Mouse (Mus musculus) cerebellum, postnatal 4 days (tissue): ENCODE measurements at regions not wholly inside any gene's neighbourhood (a gene's known extent, or its start where the extent isn't known, plus 50 kb on each side); places are given as distances from the start of the nearest gene placed in this dataset.

Experiments used
- DNase-seq, 2 experiments: peaks; one replicate each; pipeline ENCODE4 v3.0.0; 2022; ENCODE audit warnings: low spot score in 2 of 2, mixed read lengths in 1 of 2

DNA sequence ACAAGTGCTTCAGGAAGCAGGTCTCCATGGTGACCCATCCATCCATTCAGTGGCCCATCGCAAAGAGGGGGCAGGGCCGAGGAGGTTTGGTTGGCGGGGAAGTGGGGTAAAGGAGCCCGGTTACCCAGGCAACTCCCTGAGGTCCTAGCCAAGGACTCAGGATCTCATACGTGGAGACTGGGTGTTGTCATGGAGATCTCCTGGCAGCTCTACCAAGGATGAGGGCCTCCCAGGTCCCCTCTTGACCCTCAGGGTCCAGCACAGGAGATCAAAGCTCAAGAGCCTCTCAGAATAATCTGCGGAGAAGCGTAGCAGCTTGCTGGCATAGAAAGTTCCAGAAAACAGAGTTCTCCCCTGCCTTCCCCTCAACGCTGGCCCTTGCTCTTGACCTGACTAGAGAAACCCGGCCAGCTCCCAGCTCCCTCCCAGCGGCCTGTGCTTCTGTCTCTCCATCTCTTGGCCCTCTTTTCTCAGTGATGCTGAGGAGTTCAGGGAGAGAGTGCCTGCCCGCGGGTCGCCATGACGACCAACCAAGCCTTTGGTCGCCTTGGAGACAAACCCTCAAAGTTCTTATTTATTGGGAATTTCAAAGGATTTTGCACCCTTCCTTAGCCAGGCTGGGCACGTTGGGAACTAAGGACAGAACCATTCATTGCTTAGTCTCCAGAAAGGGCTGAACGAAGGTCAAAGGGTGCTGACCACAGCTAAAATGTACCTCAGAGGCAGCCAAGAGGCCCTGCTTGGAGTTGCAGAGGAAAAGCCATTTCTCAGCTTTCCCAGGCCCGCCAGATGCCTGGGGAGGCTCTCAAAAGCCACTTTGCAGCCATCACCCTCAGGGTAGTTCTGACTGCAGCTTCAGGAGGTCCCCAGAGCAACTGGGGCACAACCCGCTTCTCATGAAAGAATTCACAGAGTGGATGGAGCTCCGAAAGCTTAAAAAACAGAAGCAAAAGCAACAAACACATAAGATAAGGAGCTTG, 60.0 kb downstream of the Ubiad1 start:
- DNase-seq: peak in 1 of 2 experiments; percentile 64

DNA sequence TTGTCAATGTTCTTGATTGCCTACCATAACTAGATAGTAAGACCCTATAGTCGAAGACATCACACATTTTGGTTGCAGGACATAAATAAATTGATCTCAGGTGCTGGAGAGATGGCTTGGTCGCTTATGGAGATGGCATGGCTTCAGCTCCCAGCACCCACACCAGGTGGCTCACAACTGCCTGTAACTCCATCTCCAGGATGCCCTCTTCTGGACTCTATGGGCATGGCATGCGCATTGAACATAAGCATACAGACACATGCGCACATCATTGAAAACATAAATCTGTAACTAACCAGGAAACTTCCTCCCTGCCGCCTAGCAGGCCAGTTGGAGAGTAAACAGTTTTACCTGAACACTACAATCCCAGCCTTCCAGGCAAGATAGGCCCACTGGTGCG, 64.0 kb downstream of the Ubiad1 start:
- no peak for DNase-seq

DNA sequence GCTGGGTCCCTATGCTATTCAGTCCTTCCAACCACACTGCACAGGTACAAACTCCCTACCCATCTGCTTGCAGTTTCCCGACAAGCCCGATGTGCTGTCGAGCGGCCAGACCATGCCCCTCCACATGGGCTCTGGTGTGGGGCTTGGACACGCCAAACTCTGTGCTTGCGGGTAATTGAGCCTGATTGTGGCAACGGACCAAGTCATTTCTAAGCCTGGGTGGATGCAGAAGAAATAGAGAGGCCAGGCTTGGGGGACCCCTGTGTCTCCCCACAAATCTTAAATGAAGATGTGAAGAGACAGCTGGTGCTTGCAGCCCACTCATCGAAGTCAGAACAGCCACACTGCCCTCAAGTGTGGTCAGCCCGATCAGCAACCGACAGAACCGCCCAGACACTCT, 66.1 kb downstream of the Ubiad1 start:
- peak in 1 of 2 experiments; percentile 46 for DNase-seq

DNA sequence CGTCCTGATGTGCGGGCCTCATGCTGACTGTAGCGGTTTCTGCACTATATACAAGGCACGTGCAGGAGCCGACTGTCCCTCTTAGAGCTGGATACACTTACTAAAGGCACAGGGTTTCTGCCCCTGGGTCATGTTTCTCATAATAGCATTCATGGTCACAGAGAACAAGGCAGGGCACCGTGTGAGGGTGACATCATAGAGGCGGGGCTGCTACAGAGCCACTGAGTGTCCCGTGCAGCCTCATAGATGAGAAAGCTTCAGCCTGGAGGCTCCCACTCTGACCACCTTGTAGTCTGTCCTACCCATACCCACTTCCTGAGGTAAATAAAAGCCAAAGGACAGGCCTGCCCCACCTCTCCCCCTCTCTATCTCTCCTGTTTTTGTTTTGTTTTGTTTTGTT, 67.2 kb downstream of the Ubiad1 start:
- no peak for DNase-seq

DNA sequence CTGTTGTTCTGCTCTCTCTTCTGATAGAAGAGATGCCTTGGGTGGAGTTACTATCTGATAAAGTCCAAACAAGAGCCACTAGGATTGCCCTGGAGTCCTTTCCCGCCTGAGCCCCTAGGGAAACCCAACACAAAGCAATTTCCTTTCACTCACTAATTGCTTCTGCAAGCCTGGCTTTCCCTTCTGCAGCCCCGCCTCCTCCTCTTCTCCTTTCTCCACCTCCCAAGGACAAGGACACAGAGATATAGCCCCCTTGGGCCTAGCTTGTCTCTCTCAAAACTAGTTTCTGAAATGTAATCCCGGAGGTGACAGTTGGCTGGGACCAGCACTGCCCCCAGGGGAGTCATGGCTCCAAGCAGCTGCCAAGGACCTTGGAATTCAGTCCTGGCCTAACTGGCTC, 68.1 kb downstream of the Ubiad1 start:
- no peak for DNase-seq

DNA sequence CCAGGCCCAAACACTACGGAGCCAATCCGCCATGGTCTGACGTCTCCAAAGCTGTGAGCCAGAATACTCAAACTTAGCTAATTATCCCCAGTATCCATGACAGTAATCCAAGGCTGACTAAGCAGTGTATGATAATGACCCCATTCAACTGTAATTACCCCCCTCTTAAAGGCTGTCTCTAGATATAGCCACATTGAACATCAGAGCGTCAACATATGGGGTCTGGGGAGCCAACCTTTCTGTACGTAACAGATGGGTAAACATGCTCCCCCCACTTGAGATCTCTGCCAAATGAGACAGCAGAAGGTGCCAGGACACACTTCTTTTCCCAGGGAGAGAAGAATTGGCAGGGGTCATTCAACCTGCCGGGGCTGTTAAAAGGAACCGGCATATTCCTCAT, 73.1 kb downstream of the Ubiad1 start:
- no peak for DNase-seq

DNA sequence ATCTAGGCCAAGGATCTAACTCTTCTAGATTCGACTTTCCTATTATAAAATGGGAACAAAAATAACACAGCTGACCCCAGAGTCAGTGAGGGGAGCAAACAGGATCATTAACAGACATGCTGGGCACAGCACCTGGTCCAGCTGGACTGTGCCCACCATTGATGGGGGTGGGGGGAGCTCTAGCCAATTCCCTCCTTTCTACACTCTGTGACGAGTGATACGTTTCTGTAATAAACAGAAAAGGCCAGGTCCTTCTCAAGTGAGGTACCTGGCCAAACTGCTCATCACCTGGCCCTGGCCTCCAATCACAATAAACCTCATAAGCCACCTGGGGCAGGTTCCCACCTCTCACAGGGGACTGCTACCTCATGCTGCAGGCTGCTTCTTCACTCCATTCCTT, 76.9 kb downstream of the Ubiad1 start:
- no peak for DNase-seq

DNA sequence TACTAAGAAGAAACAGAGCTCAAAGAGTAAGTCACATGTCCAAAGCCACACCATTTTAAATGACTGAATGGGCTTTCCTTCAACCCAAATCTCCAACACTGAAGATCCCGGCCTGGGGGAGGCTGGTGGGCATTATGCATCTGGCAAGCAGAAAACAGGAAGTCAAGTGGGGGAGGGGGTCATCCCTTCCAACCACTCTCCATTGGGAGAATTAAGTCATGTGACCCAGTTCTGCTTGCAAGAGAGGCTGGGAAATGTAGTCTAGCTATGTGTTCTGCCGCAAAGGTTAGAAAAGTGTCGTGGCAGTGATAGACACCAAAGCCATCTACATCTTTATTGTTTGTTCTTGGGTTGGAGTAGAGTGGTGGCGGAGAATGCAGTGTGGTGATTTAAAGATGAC, 78.0 kb upstream of the Disp3 start:
- no peak for DNase-seq

DNA sequence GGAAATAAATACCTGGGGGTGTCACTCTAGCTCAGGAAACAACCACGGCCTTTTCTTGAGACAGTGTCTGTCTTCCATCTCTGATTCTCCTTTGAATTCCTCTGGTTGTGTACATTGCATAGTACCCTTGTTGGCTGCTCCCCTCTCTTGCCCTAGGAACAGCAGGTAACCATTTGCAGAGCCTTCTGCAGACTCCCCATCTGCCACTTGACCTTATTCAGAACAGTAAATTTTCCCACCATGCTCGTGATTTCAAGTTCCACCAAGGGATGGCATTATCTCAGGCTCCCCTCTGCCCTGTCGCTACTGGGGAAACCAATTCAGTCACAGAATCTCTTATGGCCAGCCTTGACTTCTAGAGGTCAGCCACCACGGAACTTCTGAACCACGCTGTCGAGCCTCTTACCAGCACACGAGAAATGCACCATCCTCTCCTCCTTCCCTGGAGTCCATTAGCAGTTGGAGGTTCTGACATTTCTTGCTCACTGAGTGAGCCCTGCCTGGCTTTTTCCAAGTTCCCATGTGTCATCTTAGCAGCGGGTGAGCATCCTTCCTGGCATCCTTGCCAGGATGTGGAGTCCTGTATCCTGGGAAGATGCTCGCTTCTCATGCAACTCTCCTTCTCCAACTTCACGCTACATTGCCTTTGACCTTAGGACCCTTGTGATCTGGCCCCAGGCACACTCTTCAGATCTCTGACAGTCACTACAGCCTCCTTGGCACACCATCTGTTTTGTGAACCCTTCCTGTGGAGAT, 75.8 kb upstream of the Disp3 start:
- no peak for DNase-seq

DNA sequence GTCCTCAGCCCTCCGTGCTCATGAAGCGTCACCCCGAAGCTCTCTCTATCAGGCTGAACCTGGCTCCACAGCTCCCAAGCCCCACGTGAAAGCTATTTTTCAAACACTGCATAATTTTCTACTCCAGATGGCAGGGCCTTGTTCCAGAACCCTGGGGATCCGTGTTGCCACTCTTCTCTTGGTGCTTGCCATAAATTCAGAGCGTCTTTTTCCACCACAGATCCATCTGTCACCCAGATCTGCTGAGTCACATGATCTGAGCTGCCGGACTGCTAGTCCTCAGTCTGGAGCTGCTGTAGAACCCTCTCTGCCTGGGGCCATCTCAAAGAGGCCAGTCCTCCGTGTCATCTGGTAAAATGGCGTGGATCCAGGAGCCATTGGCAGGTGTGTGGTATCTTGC, 73.2 kb upstream of the Disp3 start:
- peak; percentile 36 to 81 for DNase-seq

DNA sequence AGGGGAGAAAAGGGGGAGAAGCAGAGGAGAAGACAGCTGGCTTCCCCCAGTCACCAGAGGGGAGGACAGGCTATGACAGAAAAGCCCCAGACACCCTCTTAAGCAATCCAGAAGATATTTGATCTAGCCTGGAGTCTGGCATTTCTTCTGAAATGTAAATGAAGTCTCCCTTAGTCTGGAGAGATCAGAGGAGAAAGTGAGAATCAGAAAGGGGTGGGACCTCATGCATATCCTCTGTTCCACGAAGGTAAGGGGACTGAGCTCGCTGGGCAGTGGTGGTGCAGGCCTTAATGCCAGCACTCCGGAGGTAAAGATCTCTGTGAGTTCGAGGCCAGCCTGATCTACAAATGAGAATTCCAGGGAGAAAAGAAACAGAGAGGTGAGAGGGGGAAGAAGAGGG, 70.6 kb upstream of the Disp3 start:
- no peak for DNase-seq

DNA sequence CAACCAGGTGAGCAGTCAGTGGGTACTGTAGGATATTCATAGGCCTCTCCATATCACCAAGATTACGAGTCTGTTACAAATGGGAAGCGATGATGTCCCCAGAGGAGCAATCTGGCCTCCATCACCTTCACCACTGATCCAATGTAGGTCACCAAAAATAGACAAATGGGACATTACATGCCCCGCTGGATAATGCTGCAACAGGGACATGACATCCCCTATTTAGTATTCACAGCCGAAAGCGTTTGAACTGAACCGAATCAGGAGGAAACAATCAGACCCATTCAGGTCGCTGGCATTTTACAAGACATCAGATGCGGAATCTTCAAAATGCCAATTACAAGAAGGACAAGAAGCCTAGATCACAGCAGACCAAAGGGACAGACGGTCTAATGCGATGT, 69.5 kb upstream of the Disp3 start:
- no peak for DNase-seq

DNA sequence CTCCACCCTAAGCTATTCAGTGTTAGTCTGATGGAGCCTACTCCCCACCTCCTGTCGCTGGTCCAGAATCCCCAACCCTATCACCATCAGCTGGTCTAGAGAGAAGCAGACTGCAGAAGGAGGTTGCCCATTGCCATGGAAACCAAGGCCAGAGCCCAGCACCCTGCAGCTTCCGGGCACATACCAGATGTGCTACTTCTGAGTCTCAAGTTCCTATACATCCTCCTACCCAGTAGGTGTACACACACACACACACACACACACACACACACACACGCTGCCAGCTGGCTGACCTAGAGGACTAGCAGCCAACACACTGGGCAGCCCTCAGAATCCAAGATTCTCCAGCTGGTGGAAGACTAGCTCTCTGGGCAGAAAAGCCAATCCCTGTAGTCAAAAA, 68.9 kb upstream of the Disp3 start:
- peak in 1 of 2 experiments; percentile 72 for DNase-seq

DNA sequence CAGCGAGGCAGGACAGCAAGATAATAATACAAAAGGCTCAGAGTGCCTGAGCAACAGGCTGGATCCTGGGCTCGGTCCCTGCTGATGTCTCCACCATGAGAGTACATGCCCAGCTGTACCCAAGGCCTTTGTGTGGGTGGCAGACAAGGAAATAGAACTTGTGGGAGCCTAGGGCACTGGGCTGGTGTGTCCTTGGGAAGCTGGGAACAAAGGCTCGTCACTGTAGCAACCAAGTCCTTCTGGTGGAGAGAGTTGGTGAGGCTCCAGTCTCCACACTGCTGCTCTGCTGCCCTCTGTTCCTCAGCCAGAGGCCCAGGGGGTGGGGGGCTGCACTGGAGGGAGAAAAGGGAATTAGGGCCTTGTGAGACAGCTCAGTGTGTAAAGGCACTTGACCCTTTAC, 66.2 kb upstream of the Disp3 start:
- no peak for DNase-seq

DNA sequence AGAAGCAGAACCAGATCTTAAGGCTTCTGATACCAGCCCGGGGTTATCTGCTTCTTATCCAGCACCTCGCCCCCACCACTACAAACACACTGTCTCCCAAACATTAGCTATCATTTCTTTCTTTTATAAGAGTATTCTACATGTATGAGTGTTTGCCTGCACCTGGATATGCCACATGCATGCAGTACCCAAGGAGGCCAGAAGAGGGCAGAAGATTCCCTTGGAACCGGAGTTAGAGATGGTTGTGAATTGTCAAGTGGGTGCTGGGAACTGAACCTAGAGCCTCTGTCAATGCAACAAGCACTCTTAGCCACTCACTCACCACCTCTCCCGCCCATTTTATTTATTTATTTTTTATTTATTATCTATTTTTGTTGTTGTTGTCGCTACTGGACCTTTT, 64.9 kb upstream of the Disp3 start:
- no peak for DNase-seq

DNA sequence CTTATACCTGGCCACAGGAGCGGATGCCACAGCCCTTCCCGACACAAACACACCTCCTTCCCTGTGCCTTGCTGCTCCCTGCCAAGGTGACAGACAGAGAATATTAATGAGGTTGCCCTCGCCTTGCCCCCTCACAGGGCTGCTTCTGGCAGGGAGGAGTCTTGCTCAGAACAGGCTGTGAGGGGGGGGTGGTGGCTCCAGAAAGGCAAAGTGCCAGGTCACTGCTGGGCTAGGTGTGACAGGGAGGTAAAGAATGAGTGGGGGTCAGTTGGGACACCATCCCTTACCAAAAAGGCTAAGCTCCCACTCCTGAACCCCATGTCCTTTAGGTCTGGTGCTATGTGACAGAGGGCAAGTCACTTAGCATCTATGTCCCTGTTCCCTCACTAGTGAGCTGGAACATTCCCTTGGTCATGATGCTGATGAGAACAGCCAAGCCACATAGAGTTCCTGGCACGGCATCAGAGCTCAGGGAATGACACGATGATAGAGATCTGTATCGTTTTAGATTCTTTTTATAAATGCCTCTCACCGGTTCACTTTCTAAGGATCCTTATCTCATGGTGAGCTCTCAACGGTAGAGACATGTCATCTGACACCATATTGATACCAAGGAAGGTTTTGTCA, 53.9 kb upstream of the Disp3 start:
- no peak for DNase-seq

DNA sequence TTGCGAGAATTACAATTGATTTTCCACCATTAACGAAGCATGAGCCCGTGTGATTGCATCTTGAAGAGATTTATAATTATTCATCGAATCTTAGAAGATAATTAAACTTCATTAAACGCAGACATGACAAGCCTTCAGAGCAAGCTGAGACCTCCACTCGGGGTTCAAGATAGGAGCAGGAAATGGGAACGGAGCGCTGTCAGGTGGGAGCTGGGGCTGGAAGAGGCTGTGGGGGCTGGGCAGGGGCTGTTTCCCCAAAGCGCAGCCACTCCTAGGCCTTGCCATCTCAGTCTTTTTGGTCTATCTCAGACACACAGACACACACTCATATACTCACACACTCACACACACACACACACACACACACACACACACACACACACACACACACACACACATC, 52.6 kb upstream of the Disp3 start:
- DNase-seq: no peak

DNA sequence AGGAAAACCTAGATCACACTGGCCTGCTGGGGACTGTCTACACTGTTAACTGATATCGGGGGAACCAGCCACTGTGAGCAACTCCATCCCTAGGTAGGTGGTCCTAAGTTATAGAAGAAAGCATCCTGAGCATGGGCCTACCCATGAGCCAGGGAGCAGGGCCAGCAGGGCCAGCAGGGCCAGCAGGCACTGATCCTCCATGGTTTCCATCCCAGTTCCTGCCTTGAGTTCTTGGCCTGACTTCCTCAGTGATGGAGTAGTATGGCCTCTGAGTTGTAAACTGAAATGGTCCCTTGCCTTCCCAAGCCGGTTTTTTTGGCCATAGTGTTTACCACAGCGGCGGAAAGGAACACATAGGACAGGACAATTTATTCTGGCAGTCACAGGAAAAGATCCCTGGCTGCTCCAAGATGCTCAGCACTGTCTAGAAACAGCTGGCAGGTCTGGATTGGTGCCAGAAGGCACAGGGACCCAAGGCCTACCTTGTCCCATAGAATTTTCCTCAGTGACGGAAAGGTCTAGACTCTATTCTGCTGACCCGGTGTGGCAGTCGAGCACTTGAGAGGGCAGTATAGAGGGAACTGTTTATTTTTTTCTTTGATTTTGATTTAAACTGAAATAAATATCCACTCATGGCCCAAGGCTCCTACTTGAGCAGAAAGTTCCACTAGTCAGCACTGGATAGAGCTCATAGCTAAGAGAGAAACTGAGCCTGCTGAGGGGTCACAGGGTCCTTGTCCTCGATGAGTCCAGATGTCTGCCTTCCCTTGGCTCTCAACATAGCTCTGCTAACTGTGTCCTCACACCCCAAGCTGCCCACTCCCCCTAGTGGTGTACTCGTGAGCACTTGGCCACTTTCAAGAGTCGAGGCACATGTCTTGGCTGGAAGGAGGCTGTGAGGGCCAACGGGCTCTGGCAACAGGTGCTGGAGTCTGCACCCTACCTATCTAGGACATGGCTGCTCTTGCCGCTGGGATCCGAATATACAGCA, 50.4 kb upstream of the Disp3 start:
- DNase-seq: no peak
